Mouse (Mus musculus) right cerebral cortex, postnatal 36 days (tissue): ENCODE data around the gene Cnih4.
A peak's percentile ranks its signal among the peaks of the same experiment; 100 is the strongest.

Experiments
- DNase-seq, 2 experiments: peaks; one replicate each; pipeline ENCODE4 v3.0.0; 2022; ENCODE audit warnings: low spot score in 2 of 2, mixed read lengths in 1 of 2

Gene Cnih4

DNA sequence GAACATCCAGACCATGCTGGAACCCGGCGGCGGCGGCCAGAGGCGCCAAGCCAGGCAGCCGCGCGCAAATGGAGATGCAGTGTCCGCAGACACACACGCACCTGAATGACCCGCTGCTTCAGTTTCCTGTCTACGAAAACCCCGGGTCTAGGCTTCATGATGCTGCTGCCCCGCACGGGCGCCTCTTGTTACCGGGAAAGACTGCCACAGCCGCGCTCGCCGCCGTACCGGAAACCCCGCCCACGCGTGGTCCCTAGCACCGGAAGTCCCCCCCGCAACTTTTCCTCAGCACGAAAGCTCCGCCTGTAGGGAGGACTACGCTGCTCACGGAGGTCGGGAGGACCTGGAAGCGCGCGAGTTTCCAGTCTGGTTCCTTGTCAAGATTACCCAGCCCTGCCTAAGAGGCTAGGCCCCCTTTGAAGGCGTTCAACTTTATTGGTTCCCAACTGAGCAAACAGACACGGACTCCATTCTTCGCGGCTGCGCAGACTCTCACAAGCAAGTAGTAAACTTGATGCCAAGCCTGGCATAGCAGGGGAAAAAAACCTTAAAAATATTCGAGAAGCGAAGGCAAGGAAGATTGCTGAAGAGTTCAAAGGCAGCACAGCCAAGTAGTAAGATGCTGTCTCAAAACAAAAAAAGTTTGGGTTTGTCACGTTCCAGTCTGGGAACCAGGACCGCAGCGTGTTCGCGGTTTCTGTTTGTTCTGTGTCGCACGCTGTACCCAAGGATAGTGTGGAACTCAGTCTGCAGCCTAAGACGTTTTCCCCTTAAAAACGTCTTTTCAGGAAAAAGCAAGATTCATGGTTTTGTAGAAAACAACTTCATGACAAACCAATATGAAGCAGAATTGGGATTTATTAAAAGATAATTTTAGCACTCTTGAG lies at the start of gene Cnih4, which contains the start of gene Nvl:
Gene Cnih4 (plus strand): TSS at position 744 of the 887 bp plus-strand sequence.
Gene Nvl (minus strand): TSS at position 255 of the 887 bp plus-strand sequence.
- peak; percentile 91 to 92 for DNase-seq

DNA sequence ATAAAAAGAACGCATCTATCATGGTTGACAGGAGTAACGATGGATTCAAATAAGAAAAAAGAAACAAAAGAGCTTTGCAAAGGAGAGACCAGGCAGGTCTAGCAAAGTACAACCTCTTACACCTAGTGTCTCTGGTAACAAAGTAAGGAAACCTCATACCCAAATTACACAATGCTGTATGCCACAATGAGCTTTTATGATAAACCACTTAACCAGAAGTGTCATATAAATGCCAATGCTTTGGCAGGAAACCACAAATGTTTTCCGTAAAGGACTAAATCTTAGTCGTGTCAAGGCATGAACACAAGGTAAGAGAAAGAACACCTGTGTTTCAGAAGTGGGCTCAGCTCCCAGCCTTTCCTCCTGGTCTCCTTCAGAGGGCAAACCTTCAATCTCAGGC lies 27.4 kb upstream of the Cnih4 start:
- DNase-seq = no peak

DNA sequence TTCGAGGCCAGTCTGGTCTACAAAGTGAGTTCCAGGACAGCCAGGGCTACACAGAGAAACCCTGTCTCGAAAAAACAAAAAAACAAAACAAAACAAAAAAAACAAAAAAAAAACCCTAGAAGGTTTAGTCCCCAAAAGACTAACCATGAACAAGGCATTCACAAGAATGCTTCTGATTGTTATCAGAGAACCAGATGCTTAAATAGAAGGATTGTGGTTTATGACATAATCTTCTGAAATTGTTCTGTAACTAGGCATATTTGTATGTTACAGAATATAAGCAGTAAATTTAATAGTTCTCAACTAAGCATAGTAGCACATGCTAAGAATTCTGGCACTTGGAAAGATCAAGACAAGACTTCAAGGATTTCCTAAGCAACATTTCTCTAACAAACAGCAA lies 20.3 kb upstream of the Cnih4 start:
- DNase-seq = no peak

DNA sequence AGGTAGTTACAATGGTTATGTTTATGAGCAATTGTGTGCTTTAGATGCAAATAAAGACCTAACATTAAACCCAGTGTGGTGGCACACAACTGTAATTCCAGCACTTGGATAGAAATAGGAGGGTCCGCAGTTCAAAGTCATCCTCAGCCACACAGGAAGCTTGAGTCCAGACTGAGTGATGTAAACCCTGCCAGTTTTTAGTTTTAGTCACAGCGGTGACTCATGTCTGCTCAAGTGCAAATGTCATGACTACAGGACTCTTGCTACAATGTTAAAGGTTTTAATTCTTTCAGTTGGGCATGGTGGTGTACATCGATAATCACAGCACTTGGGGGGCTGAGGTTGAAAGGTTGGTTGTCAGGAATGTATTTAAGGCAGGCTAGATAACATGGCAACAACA lies 18.6 kb upstream of the Cnih4 start:
- no peak for DNase-seq

DNA sequence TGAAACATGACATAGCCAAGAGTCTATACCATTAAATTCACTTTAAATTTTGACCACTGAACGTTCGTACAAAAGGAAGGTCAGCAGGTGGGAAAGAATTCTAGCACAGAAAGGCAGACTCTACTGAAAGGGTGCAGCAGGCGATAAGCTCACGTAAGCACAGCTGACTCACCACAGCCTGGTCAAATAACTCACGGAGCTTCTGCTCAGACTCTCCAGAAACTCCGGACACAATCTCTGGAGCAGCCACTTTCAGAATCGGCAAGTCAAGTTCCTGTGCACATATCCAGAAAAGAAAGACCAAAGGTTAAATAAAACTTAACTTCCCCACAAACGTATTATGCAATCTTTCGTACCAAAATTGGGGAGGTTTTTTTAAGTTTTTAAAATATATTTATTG lies 17.7 kb upstream of the Cnih4 start:
- no peak for DNase-seq

DNA sequence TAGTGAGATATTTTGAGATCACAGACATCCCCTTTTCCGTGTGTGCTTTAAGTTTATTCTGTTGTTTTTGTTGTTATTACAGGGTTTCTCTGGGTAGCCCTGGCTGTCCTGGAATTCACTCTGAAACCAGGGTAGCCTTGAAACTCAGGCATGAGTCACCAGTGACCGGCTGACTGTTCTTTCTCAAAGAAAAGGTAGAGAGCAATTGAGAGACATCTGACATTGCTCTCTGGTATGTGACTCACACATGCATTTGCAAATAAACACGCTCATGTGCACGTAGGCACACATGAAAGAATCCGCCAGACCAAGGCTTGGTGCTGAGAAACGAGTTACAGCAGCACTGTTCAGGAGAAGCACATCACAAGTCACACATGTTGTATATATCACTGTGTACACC lies 12.6 kb upstream of the Cnih4 start:
- DNase-seq = no peak

DNA sequence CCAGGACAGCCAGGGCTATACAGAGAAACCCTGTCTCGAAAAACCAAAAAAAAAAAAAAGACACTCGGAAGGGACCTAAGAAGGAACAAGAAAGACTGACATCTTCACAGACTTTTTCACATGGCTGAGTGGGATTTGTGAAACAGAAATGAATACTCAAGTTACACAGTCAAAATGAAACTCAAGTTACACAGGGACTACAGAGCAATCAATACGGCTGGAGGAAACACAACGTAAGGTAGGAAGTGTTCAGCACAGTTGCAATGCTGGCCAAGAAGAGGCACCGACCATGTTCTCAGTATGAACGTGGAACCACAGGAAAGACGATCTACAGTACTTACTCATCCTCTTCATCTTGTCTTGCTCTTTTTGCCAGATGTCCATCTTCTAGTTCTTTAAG lies 5.8 kb upstream of the Cnih4 start:
- no peak for DNase-seq

DNA sequence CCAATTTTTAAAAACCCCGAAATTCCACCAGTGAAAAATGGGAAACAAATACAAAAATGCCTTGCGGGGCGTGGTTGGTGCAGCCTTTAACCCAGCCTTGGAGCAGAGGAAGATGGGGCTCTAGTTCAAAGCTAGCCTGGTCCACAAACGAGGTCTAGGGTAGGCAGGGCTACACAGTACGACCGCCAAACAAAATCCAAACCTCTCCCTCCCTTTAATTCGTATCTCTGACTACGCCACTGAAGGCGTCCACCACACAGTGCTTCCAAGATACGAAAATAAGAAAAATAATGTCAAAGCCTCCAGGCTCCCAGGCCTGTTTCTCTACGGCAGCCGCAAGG lies 914 bp upstream of the Cnih4 start:
- DNase-seq = no peak

DNA sequence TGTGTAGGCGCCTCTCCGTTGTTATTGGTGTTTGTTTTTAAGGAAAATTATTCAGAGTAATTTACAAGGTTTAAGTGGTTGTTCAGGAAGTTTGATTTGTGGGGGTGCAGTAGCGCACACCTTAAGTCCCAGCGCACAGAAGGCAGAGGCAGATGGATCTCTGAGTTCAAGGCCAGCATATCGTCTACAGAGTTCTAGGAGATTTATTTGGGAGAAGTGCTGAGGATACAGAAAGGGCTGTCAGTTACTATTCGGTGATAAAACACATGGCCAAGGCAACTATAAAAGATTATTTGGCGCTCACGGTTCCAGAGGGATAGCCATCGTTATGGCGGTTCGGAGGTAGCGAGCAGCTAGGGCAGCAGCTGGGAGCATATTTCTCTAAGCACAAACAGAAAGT lies 473 bp downstream of the Cnih4 start:
- no peak for DNase-seq

DNA sequence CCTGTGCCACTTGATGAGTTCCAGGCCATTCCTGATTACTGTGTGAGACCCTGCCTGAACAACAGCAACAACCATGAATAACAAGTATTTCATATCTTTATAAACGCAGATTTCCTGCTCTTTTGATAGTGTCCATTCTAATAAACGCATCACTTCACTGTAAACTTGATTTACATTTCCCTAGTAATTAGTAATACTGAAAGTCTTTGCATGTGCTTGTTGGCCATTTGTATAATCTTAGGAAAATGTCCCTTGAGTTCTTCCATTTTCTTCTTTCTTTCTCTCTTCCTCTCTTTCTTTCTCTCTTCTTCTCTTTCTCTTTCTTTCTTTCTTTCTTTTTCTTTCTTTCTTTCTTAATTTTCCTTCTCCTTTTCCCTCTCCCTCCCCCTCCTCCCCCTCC lies 1.7 kb downstream of the Cnih4 start:
- DNase-seq = no peak

DNA sequence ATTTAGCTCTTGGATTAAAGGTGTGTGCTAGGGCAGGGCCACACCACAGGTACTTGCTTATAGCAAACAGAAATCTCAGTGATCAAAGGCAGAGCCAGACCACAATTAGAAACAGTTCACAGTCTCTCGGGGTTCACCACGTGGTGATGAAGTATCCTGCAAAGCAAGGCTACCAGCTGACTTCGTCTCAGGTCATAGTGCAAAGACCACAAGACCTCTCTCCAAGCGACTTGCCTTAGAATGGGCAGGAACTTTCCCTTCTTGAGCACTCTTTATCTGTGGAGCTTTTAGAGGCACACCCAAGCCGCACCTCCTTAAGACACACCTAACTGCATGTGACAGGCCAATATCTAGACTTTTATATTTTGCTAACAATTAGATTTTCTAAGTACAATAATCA lies 4.0 kb downstream of the Cnih4 start:
- no peak for DNase-seq

DNA sequence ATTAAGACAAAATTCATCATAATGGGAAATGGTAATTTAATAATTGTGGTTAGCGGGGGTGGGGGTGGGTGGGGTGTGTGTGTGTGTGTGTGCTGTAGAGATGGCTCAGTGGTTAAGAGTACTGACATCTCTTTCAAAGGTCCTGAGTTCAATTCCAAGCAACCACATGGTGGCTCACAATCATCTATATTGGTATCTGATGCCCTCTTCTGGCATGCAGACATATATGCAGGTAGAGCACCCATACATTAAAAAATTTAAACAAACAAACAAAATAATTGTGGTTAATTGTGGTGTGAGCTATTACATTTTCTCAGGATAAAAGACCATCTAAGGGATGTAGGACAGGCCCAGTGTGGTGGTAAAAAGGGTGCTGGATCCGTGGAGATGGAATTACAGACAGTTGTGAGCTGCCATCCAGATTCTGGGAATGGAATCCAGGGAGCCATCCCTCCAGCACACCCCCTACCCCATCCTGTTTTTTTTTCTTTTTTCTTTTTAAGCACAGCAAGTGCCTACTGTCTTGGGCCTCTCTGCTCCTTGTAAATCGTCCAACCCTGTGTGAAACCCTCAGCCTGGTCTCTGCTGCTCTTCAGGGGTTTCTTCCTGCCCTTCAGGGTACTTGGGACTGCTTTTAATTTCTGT lies 5.0 kb downstream of the Cnih4 start:
- no peak for DNase-seq

DNA sequence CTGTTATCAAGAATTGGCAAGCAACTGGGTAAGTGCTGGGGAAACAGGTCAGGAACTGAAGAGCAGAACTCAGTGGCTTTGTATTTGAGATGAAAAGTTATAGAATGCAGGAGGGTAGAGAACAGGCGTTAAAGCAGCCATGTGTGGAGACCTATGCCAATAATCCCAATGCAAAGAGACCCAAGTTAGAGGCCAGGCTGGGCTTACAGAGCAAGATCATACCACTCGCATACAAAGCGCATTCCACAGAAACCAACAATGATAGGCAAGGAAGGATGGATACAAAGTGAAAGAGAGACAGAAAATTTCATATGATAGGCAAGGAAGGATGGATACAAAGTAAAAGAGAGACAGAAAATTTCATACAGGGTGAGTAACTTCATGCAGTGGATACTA lies 5.9 kb downstream of the Cnih4 start:
- DNase-seq = no peak

DNA sequence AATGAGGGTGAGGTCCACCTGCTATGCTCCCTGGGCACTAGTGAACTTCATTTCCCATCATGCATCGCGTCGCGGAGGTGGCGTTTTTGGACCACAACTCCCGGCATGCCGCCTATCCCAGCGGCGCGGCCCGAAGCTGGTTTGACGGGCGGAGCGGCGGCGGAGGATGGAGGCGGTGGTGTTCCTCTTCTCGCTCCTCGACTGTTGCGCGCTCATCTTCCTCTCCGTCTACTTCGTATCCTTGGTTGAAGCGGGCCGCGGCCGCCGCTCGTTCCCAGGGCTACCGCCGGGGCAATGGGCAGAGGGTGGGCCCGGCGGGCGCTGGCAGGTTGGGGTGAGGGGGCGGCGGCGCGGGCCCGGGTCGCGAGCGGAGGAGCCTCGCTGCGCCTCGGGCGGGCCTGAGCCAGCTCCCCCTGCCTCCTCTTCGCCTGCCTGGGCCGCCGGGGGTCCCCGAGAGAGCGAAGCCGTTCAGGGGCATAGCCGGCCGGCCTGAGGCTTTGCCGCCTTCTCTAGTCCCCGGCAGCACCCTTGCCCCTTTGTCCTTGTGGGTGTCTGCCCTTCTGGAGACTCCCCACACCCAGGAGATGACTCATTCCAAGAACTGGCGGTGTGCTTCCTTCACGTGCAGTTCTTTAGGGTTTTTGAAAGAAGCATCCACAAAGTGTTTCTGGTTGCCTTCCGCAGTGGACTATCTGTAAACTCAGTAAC lies 6.5 kb downstream of the Cnih4 start:
- peak; percentile 87 to 89 for DNase-seq

DNA sequence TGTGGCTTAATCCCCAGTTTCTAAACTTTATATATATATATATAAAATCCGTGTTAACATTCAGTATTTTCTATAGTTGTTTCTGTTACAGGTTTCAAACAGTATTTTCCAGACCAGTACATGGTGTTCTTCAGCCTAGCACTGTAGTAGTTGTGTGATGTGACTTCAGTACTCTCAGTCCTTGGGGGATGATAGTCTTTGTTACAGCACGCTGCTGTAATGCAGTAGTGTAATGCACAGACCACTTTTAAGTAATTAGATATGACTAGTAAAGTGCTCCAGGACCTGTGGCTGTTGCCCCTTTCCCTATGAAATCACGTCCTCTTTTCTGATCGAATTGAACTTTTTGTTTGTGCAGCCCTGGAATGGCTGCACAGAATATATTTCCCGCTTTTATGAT lies 7.0 kb downstream of the Cnih4 start:
- DNase-seq = no peak

DNA sequence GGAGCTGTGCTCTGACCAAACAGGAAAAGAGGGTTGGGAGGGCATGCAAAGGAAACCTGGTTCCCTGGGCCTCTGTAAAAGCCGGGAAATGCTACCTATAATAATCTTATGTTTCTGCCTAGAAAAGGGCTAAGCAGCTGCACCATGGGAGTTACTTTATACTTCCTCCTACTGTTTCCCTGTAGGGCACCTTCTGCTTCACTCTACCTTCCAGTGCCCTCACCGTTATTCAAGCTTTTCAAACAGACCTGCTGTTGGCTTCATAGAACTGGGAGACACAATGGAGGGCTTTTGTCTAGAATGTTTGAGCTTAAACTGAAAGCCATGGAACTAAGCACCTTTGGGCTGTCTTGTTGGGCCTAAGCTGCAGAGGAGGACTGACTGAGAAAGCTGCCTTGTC lies 23.3 kb downstream of the Cnih4 start:
- no peak for DNase-seq

DNA sequence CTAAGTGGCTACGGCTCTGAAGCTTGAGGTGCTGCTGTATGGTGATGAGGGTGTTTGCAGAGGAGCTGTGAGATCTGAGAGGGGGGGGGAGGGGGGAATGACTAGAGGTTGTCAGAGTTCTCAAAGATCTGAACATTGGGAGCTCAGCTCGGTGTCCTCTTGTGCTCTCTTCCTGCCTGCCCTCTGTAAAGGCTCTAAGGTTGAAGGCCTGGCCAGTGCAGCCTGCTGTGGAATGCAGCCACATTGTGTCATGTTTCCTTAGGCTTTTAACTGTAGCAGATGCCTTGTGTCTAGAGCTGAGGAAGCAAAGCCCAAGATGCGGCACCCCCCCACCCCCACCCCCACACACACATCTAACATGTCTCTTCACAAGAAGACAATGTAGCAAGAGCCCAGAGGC lies 23.9 kb downstream of the Cnih4 start:
- DNase-seq = no peak

DNA sequence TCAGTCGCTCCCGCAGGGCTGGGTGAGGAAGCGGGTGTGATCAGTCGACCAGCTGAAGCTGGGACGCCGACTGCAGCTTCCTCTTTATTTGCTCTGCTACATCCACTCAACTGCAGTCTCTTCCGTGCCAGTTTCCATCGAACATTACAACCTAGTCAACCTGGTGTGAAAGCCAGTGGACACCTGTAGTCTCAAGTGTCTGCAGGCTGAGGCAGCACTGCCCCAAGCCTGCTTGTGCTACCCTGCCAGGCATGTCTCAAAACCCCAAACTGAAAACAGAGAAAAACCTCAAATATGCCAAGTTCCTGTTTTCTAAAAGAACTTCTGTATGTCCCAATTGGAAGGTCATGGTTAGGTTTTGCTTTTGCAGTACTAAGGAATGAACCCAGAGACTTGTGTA lies 25.7 kb downstream of the Cnih4 start:
- DNase-seq = no peak

DNA sequence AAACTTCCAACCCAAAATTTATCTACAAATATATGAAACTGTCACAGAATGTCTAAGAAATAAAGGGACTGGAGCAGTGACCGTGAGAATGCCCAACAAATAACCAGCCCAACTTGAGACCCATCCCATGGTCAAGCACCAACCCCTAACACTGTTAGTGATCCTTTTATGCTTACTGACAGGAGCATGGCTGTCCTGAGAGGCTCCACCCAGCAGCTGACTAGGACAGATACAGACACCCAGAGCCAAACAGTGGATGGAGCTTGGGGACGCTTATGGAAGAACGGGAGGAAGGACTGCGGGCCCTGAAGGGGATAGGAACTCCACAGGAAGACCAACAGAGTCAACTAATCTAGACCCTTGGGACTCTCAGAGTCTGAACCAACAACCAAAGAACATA lies 44.4 kb downstream of the Cnih4 start:
- DNase-seq = no peak

DNA sequence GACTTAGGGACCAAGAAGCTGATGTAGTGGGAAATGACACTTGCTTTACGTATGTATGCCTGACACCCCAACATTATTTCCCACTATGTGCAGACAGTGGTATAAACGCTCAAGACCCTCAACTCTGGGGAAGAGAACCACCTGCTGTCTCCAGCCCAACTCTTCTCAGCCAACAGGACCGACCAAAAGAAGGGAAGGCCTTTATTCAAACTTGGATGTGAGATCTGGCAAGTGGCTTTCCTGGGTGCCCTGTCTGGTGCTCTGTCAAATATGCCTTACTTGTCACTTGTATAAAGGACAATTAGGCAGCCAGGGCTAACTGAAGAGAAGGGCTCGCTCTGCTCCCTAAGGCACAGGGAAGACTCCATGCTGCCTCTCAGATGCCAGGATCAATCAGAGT lies 55.0 kb downstream of the Cnih4 start:
- DNase-seq = no peak

DNA sequence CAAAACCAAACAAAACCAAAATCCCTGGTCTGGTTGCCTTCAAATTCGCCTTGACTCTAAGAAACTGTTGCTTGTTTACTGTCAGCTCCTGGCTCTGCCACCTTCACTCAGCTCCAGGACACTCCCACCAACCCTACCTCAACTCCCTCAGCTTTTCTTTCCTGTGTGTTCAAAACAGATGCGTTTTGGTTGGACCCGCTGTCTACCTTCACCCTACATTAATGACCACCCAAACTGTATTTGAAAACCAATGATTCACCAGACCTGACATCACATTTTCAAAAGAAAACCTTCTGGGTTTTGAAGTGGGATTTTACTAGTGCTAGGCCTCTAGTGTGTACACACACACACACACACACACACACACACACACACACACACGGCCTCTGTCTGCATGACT lies 65.7 kb downstream of the Cnih4 start:
- DNase-seq = no peak

DNA sequence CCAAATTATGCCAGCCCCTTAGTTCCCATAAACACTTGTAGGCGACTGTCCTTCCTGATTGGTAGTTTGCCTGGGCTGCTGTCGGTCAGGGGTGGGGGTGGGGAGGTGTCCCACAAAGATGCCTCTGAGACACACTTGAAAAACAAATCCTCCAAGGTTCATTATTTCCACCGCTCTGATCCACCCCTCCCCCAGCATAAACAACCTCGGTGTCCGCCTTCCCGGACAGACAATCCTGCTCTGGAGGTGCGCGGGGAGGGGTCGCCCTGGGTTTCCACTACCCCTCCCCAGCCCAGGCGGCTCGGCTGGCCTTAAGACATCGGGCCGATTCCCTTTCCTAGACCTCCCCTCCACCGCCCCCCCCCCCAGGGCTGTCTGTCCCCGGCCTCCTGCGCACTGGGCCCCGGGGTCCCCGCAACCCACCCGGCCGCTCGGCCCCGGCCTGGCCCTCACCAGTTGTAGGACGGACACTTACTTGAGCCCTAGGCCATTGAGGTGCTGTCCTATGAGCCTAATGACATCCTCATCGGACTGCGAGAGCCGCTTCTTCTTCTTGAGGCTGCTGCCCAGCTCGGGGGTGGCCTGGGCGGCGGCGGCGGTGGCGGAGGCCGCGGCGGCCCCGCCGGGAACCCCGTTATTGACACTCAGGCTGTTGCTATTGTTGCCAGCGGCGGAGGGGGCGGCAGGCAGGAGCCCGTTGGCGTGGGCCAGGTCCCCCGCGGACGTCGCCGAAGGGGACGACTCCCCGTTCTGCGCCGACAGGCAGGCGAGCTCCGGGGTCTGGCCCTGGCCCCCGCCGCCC lies 66.3 kb downstream of the Cnih4 start:
- peak; percentile 15 to 16 for DNase-seq
